Mouse (Mus musculus) heart, embryonic 10.5 days (tissue): ENCODE results near the gene Filip1l. TPM values are rescaled to one million over a fixed set of nuclear protein-coding genes. Genes with fewer than 3 reads are reported as not detected.

Source experiments
- DNase-seq: peaks from one replicate; pipeline ENCODE4 v3.0.0-alpha.2; 2017; ENCODE audit warnings: low spot score
- H3K27ac ChIP-seq: fragments of 300-500 bp; sonication (generic); 2 replicates; pipeline ENCODE4 v1.5.1; 2016; ENCODE audit warnings: mild to moderate bottlenecking
- H3K27me3 ChIP-seq: fragments of 300-500 bp; sonication (generic); 2 replicates; pipeline ENCODE4 v1.6.1; 2016; ENCODE audit warnings: mild to moderate bottlenecking; ENCODE audit not compliant: poor library complexity, insufficient read depth, severe bottlenecking
- H3K36me3 ChIP-seq: fragments of 300-500 bp; sonication (generic); 2 replicates; pipeline ENCODE4 v1.6.1; 2016; ENCODE audit warnings: mild to moderate bottlenecking, moderate library complexity
- H3K4me1 ChIP-seq: fragments of 300-500 bp; sonication (generic); 2 replicates; pipeline ENCODE4 v1.6.1; 2016; ENCODE audit warnings: mild to moderate bottlenecking
- H3K4me3 ChIP-seq: fragments of 300-500 bp; sonication (generic); 2 replicates; pipeline ENCODE4 v1.5.1; 2016; ENCODE audit warnings: mild to moderate bottlenecking, moderate library complexity
- H3K9me3 ChIP-seq: fragments of 300-500 bp; sonication (generic); 2 replicates; pipeline ENCODE4 v1.6.1; 2016; ENCODE audit warnings: mild to moderate bottlenecking, moderate library complexity
- WGBS: fragments of 180-500 bp; shearing (Covaris S2); methylation state at CpG from one replicate; pipeline ENCODE4 v1.1.7; 2016; 5-methylcytosine and 5-hydroxymethylcytosine counted together
- polyA plus RNA-seq: library from polyadenylated mRNA; unstranded; fragments of >200 nt; fragmentation: Nextera tagmentation; extraction: Ambion mirVana; gene quantifications from 2 replicates; pipeline ENCODE4 v1.2.1, GENCODE M21; 2016

Filip1l gene
- polyA plus RNA-seq, 1 experiment from 2014 or later: 20.3 TPM

- Histone ChIP-seq H3K4me3 (no peak overlapping the region), H3K27me3 (no peaks in the 10 kb centered on the region), H3K27ac (no peak overlapping the region), H3K36me3 (no peaks in the 10 kb centered on the region), H3K4me1 (no peaks in the 10 kb centered on the region), H3K9me3 (no peaks in the 10 kb centered on the region)
- WGBS: 78% methylated on average over 2 of the region's 2 CpGs
- DNase-seq: no peak
Observed at GRCm38 (mm10) chr16:57330111-57330510, 22.8 kb upstream of the Filip1l start.

GRCm38 (mm10) chr16:57332301-57332700 lies 20.6 kb upstream of the Filip1l start:
- no peaks in the 10 kb centered on the region for H3K9me3 ChIP-seq
- H3K27ac ChIP-seq: no peak overlapping the region
- DNase-seq: no peak
- H3K4me1 ChIP-seq: no peaks in the 10 kb centered on the region
- 69% methylated on average over 7 of the region's 7 CpGs for WGBS
- H3K4me3 ChIP-seq: no peak overlapping the region
- no peaks in the 10 kb centered on the region for H3K27me3 ChIP-seq
- no peaks in the 10 kb centered on the region for H3K36me3 ChIP-seq

DNA sequence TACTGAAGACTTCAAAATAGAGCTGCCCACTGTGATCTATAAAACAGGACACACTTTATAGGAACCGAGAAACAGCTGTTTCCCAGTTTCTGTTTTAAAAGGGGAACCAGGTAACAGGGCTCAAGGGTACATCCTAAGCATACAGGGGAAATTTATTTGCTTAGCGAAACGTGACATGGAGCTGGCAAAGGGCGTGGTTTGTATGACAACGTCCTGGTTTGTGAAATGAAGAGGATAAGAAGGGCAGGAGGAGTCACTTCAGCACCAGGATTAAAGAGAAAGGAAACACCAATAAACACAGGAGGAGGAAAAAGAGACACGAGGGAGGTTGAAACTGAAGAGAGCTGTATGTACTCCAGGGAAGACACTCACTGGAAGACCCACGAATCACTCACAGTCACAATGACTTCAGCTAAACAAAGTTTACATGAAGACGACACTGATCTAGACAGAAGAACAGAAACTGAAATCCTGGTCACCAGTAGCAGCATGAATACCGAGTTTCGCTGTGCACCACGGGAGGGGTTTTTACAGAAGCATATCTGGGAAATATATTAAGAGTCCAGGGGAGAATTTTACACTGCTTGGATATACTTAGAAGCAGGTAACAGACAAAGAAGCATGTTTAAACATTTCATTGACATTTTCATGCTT lies 16.0 kb upstream of the Filip1l start:
- Histone ChIP-seq H3K9me3 (no peaks in the 10 kb centered on the region), H3K4me1 (no peaks in the 10 kb centered on the region; the same call in 1 of the 2 replicates), H3K27ac (no peak overlapping the region), H3K4me3 (no peak overlapping the region), H3K27me3 (no peaks in the 10 kb centered on the region), H3K36me3 (no peaks in the 10 kb centered on the region)
- DNase-seq: no peak
- WGBS: 78% methylated on average over 11 of the region's 11 CpGs

- H3K4me1 ChIP-seq: no peaks in the 10 kb centered on the region; the same call in 1 of the 2 replicates
- H3K27me3 ChIP-seq: no peaks in the 10 kb centered on the region
- H3K36me3 ChIP-seq: no peaks in the 10 kb centered on the region
- H3K4me3 ChIP-seq: no peak overlapping the region
- no peaks in the 10 kb centered on the region for H3K9me3 ChIP-seq
- peak overlapping the region; percentile 10; the same call in 1 of the 2 replicates for H3K27ac ChIP-seq
- 81% methylated on average over 8 of the region's 8 CpGs for WGBS
- no peak for DNase-seq
Observed at GRCm38 (mm10) chr16:57339765-57340612, 12.9 kb upstream of the Filip1l start.

DNA sequence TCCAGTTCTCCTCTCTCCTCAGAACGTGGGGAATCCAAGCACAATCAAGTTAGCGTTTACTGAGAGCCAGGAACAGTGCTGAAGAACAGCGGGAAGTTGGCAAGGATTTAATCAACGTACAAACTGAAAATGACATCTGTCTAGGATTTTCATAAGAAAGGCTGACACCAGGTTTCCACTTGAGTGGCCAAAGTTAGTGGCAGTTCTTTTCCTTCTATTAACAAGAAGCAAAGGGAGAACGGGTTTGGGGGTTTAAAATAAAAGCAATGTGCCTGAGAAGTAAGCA lies 12.3 kb upstream of the Filip1l start:
- no peak for DNase-seq
- H3K27ac ChIP-seq: no peak overlapping the region
- H3K4me3 ChIP-seq: no peak overlapping the region
- no peaks in the 10 kb centered on the region; the same call in 1 of the 2 replicates for H3K4me1 ChIP-seq
- H3K36me3 ChIP-seq: no peaks in the 10 kb centered on the region
- H3K27me3 ChIP-seq: no peaks in the 10 kb centered on the region
- no peaks in the 10 kb centered on the region for H3K9me3 ChIP-seq
- 70% methylated on average over 5 of the region's 5 CpGs for WGBS

DNA sequence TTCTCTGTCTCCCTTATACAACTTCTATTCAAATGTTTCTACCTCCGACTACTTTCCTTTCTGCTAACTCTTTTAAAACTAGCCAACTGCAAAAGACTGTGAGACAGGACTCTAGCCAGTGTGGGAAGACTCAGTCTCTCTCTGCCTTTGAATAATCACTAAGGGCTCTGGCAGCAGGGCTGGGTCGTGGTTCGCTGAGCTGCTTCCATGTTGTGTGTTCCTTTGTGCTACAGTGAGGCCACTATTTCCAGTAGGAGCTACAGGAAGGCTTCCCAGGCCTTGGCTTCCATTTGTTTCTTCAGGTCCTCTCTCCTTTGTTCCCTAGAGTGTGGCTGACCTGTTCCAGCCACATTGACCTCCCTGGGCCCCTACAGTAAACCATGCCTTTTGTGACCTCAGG lies 6.6 kb upstream of the Filip1l start:
- H3K4me1 ChIP-seq: peaks cover 9% of the 10 kb centered on the region; the same call in 1 of the 2 replicates
- H3K36me3 ChIP-seq: no peaks in the 10 kb centered on the region
- no peaks in the 10 kb centered on the region for H3K27me3 ChIP-seq
- H3K27ac ChIP-seq: no peak overlapping the region
- no peak overlapping the region for H3K4me3 ChIP-seq
- no peaks in the 10 kb centered on the region for H3K9me3 ChIP-seq
- DNase-seq: no peak
- WGBS: 91% methylated on average over 3 of the region's 3 CpGs

DNA sequence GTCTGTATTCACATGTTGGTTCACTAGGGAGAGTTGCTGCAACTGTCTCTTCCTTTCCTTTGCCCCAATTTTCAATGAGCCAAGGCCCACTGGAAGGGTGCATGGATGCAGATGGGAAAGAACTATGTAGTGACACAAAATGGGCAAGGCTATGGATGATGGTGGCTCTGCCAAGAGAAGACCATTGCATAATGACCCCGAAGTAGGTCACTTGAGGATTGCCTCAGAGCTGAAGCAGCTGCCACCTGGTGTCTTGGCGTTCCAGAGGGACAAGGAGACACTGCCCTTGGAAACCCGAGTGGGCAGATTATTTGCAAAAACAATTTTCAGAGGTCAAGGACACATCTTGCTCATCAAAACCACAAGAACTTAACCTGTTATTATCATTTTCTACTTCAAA lies 3.9 kb upstream of the Filip1l start:
- no peak for DNase-seq
- 85% methylated on average over 3 of the region's 3 CpGs for WGBS
- Histone ChIP-seq H3K4me1 (peaks cover 26% of the 10 kb centered on the region), H3K9me3 (no peaks in the 10 kb centered on the region), H3K36me3 (no peaks in the 10 kb centered on the region), H3K4me3 (no peak overlapping the region), H3K27ac (no peak overlapping the region; the same call in 1 of the 2 replicates), H3K27me3 (no peaks in the 10 kb centered on the region)

GRCm38 (mm10) chr16:57349689-57350088 lies 3.2 kb upstream of the Filip1l start:
- peaks cover 26% of the 10 kb centered on the region for H3K4me1 ChIP-seq
- H3K36me3 ChIP-seq: no peaks in the 10 kb centered on the region
- no peak overlapping the region for H3K4me3 ChIP-seq
- H3K27me3 ChIP-seq: no peaks in the 10 kb centered on the region
- no peaks in the 10 kb centered on the region for H3K9me3 ChIP-seq
- no peak overlapping the region for H3K27ac ChIP-seq
- no peak for DNase-seq
- WGBS: 21% methylated on average over 3 of the region's 3 CpGs

- H3K9me3 ChIP-seq: no peaks in the 10 kb centered on the region
- H3K4me1 ChIP-seq: peaks cover 31% of the 10 kb centered on the region
- DNase-seq: no peak
- H3K36me3 ChIP-seq: no peaks in the 10 kb centered on the region
- H3K4me3 ChIP-seq: peak overlapping the region; percentile 16; the same call in 1 of the 2 replicates
- peak overlapping the region; percentile 80 for H3K27ac ChIP-seq
- WGBS: 43% methylated on average over 11 of the region's 11 CpGs
- no peaks in the 10 kb centered on the region for H3K27me3 ChIP-seq
Observed at GRCm38 (mm10) chr16:57353166-57353721, 351 bp downstream of the Filip1l start.

DNA sequence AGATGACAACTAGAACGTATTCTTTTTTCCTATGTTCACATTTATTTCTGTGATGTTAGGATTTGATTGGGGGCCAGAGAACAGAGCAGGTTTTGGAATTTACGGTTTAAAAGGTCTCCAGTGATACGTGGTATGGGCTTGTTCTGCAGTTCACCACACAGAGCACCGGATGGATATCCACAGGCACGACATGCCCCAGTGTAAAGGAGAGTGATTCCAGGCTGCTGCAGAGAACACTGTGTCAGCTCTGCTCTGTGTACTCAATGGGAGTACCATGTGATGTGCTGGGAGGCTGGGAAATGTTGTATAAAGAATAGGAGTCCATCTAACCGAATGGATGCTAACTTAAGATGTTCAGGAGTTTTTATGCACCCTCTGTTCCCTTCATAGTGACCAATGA lies 1.0 kb downstream of the Filip1l start:
- no peaks in the 10 kb centered on the region for H3K9me3 ChIP-seq
- H3K4me3 ChIP-seq: no peak overlapping the region
- H3K36me3 ChIP-seq: no peaks in the 10 kb centered on the region
- no peak for DNase-seq
- peak overlapping the region; percentile 25; the same call in 1 of the 2 replicates for H3K27ac ChIP-seq
- H3K27me3 ChIP-seq: no peaks in the 10 kb centered on the region
- 68% methylated on average over 6 of the region's 6 CpGs for WGBS
- H3K4me1 ChIP-seq: peaks cover 30% of the 10 kb centered on the region

GRCm38 (mm10) chr16:57356454-57356853 lies 3.6 kb downstream of the Filip1l start:
- Histone ChIP-seq H3K4me1 (peaks cover 22% of the 10 kb centered on the region), H3K4me3 (no peak overlapping the region), H3K9me3 (no peaks in the 10 kb centered on the region), H3K27me3 (no peaks in the 10 kb centered on the region), H3K27ac (peak overlapping the region; percentile 80), H3K36me3 (no peaks in the 10 kb centered on the region)
- WGBS: 41% methylated on average over 6 of the region's 6 CpGs
- DNase-seq: no peak

GRCm38 (mm10) chr16:57357011-57357410 lies 4.1 kb downstream of the Filip1l start:
- no peaks in the 10 kb centered on the region for H3K27me3 ChIP-seq
- no peak overlapping the region for H3K4me3 ChIP-seq
- peak overlapping the region; percentile 36; the same call in 1 of the 2 replicates for H3K27ac ChIP-seq
- whole genome bisulfite sequencing: 58% methylated on average over 6 of the region's 6 CpGs
- H3K9me3 ChIP-seq: no peaks in the 10 kb centered on the region
- no peaks in the 10 kb centered on the region for H3K36me3 ChIP-seq
- DNase-seq: no peak
- H3K4me1 ChIP-seq: peaks cover 20% of the 10 kb centered on the region

GRCm38 (mm10) chr16:57359251-57359650 lies 6.4 kb downstream of the Filip1l start:
- 90% methylated on average over 10 of the region's 10 CpGs for WGBS
- H3K36me3 ChIP-seq: no peaks in the 10 kb centered on the region
- no peak overlapping the region for H3K27ac ChIP-seq
- no peaks in the 10 kb centered on the region for H3K9me3 ChIP-seq
- no peak for DNase-seq
- H3K4me1 ChIP-seq: peaks cover 17% of the 10 kb centered on the region
- no peaks in the 10 kb centered on the region for H3K27me3 ChIP-seq
- H3K4me3 ChIP-seq: no peak overlapping the region
